Mouse (Mus musculus): ENCODE measurements around the gene Zbtb34. TPM values are rescaled to one million over a fixed set of nuclear protein-coding genes. Genes with fewer than 3 reads are reported as not detected.
A peak's percentile ranks its signal among the peaks of the same experiment; 100 is the strongest.

Zbtb34 gene
- total RNA-seq (2021): 1 to 10 TPM; 4.7 to 8.0 TPM
- long read RNA-seq, experiment 1, partial matches to known transcripts: 0 of 2 reads
- long read RNA-seq, experiment 1, other reads (novel, unspliced or antisense): 0 of 2 reads
- long read RNA-seq, experiment 2: 0 reads

GRCm38 (mm10) chr2:33430771-33431699, at the start of gene Zbtb34:
Gene Zbtb34 (minus strand): TSS chr2:33431324.
- DNase-seq: peak; percentile 68 to 83

- DNase-seq: no peak
Observed at GRCm38 (mm10) chr2:33477961-33478755, 47.0 kb upstream of the Zbtb34 start.

GRCm38 (mm10) chr2:33475961-33476360, 44.8 kb upstream of the Zbtb34 start:
- no peak for DNase-seq

- DNase-seq: peak; percentile 97 to 99
Observed at GRCm38 (mm10) chr2:33468466-33469097, 37.5 kb upstream of the Zbtb34 start, which contains the start of gene Zbtb43. Gene Zbtb43 (minus strand): TSS chr2:33468559.

- DNase-seq: no peak
Observed at GRCm38 (mm10) chr2:33467546-33468465, 36.7 kb upstream of the Zbtb34 start.

GRCm38 (mm10) chr2:33465966-33466365, 34.8 kb upstream of the Zbtb34 start:
- peak; percentile 38 to 56 for DNase-seq

GRCm38 (mm10) chr2:33465215-33465614, 34.1 kb upstream of the Zbtb34 start:
- no peak for DNase-seq

GRCm38 (mm10) chr2:33462066-33462465, 30.9 kb upstream of the Zbtb34 start:
- DNase-seq: no peak

- DNase-seq: no peak
Observed at GRCm38 (mm10) chr2:33461066-33461465, 29.9 kb upstream of the Zbtb34 start.

- no peak for DNase-seq
Observed at GRCm38 (mm10) chr2:33459660-33460059, 28.5 kb upstream of the Zbtb34 start.

GRCm38 (mm10) chr2:33456696-33457095, 25.6 kb upstream of the Zbtb34 start:
- no peak for DNase-seq

GRCm38 (mm10) chr2:33456242-33456641, 25.1 kb upstream of the Zbtb34 start:
- DNase-seq: no peak

GRCm38 (mm10) chr2:33455350-33455749, 24.2 kb upstream of the Zbtb34 start:
- no peak for DNase-seq

- no peak for DNase-seq
Observed at GRCm38 (mm10) chr2:33454816-33455215, 23.7 kb upstream of the Zbtb34 start.

- DNase-seq: no peak
Observed at GRCm38 (mm10) chr2:33453476-33453875, 22.4 kb upstream of the Zbtb34 start.

GRCm38 (mm10) chr2:33452721-33453120, 21.6 kb upstream of the Zbtb34 start:
- DNase-seq: no peak

- peak; percentile 52 to 57 for DNase-seq
Observed at GRCm38 (mm10) chr2:33452140-33452539, 21.0 kb upstream of the Zbtb34 start.

GRCm38 (mm10) chr2:33451038-33451978, 20.2 kb upstream of the Zbtb34 start:
- DNase-seq: no peak

GRCm38 (mm10) chr2:33449119-33449873, 18.2 kb upstream of the Zbtb34 start:
- no peak for DNase-seq

All from heart, adult 18-20 months (tissue).